Mouse (Mus musculus) intestine, postnatal 0 days (tissue): ENCODE measurements around the gene Pkig. TPM values are rescaled to one million over a fixed set of nuclear protein-coding genes. Genes with fewer than 3 reads are reported as not detected.

Source experiments
- ATAC-seq: fragments of 200-750 bp; cut with Nextera tagmentation; 2 replicates; pipeline ENCODE4 v1.8.0; 2017; ENCODE audit warnings: mild to moderate bottlenecking, moderate TSS enrichment, moderate library complexity
- H3K27ac ChIP-seq: fragments of 300-500 bp; sonication (generic); 2 replicates; pipeline ENCODE4 v1.5.1; 2014; ENCODE audit warnings: mild to moderate bottlenecking, low read depth, low read length, moderate library complexity
- H3K27me3 ChIP-seq: fragments of 300-500 bp; sonication (generic); replicated peaks from 2 replicates; pipeline ENCODE4 v1.6.1; 2014; ENCODE audit warnings: low read length, mixed read lengths; ENCODE audit not compliant: control insufficient read depth, insufficient read depth
- H3K36me3 ChIP-seq: fragments of 300-500 bp; sonication (generic); 2 replicates; pipeline ENCODE4 v1.6.1; 2014; ENCODE audit warnings: mild to moderate bottlenecking, moderate library complexity; ENCODE audit not compliant: control insufficient read depth, insufficient read depth
- H3K4me1 ChIP-seq: fragments of 300-500 bp; sonication (generic); replicated peaks from 2 replicates; pipeline ENCODE4 v1.6.1; 2014; ENCODE audit warnings: antibody characterized with exemption, low read length, mixed read lengths; ENCODE audit not compliant: control insufficient read depth, insufficient read depth
- H3K4me2 ChIP-seq: fragments of 300-500 bp; sonication (generic); replicated peaks from 2 replicates; pipeline ENCODE4 v1.6.1; 2014; ENCODE audit warnings: low read depth, mild to moderate bottlenecking, moderate library complexity
- H3K4me3 ChIP-seq: fragments of 300-500 bp; sonication (generic); 2 replicates; pipeline ENCODE4 v1.5.1; 2014; ENCODE audit warnings: low read depth, low read length
- H3K9ac ChIP-seq: fragments of 300-500 bp; sonication (generic); 2 replicates; pipeline ENCODE4 v1.6.1; 2014; ENCODE audit warnings: mild to moderate bottlenecking, low read depth, low read length
- H3K9me3 ChIP-seq: fragments of 300-500 bp; sonication (generic); 2 replicates; pipeline ENCODE4 v1.6.1; 2016; ENCODE audit warnings: mixed run types; ENCODE audit not compliant: control insufficient read depth
- CTCF ChIP-seq: sonication (generic); IDR thresholded peaks from 2 replicates; pipeline ENCODE4 v1.5.1; 2016; ENCODE audit warnings: low read depth, mild to moderate bottlenecking, control low read depth, antibody characterized with exemption, moderate library complexity
- WGBS: fragments of 180-500 bp; shearing (Covaris S2); extraction: QIAGEN DNeasy Blood & Tissue Kit; methylation state at CpG from one replicate; pipeline ENCODE4 v1.1.7; 2014; 5-methylcytosine and 5-hydroxymethylcytosine counted together
- polyA plus RNA-seq: library from polyadenylated mRNA; unstranded; fragments of >200 nt; fragmentation: Nextera tagmentation; extraction: Ambion mirVana; gene quantifications from 2 replicates; pipeline ENCODE4 v1.2.1, GENCODE M21; 2015

Pkig gene
- polyA plus RNA-seq, 1 experiment from 2014 or later: 116 TPM

GRCm38 (mm10) chr2:163660103-163660701, 2.0 kb downstream of the Pkig start:
- Histone ChIP-seq H3K27ac (no peak overlapping the region), H3K9ac (no peak overlapping the region)
- WGBS: 81% methylated on average over 5 of the region's 5 CpGs

GRCm38 (mm10) chr2:163661371-163661850, 3.2 kb downstream of the Pkig start:
- Histone ChIP-seq H3K27ac (no peak overlapping the region), H3K9me3 (no peaks in the 10 kb centered on the region), H3K4me1 (peaks cover 8% of the 10 kb centered on the region; the same call in 1 of the 2 replicates), H3K27me3 (no peaks in the 10 kb centered on the region), H3K36me3 (peaks cover 3% of the 10 kb centered on the region; the same call in 1 of the 2 replicates), H3K9ac (no peak overlapping the region), H3K4me2 (no peak overlapping the region), H3K4me3 (no peak overlapping the region)
- WGBS: 63% methylated on average over 6 of the region's 6 CpGs
- TF ChIP-seq CTCF: no peak
- ATAC-seq: no peak

More at GRCm38 (mm10) chr2:163660103-163660701, 2.0 kb downstream of the Pkig start:
- no peaks in the 10 kb centered on the region for H3K9me3 ChIP-seq
- no peak for ATAC-seq
- peaks cover 8% of the 10 kb centered on the region; the same call in 1 of the 2 replicates for H3K4me1 ChIP-seq
- H3K4me2 ChIP-seq: no peak overlapping the region
- no peaks in the 10 kb centered on the region for H3K27me3 ChIP-seq
- no peak for TF ChIP-seq CTCF
- H3K4me3 ChIP-seq: no peak overlapping the region
- peaks cover 3% of the 10 kb centered on the region; the same call in 1 of the 2 replicates for H3K36me3 ChIP-seq

GRCm38 (mm10) chr2:163662076-163662475, 3.9 kb downstream of the Pkig start:
- Histone ChIP-seq H3K9ac (no peak overlapping the region), H3K27me3 (no peaks in the 10 kb centered on the region), H3K9me3 (no peaks in the 10 kb centered on the region), H3K36me3 (peaks cover 3% of the 10 kb centered on the region; the same call in 1 of the 2 replicates), H3K4me2 (no peak overlapping the region), H3K4me1 (peaks cover 8% of the 10 kb centered on the region; the same call in 1 of the 2 replicates), H3K4me3 (no peak overlapping the region), H3K27ac (no peak overlapping the region)
- WGBS: 93% methylated on average over 5 of the region's 5 CpGs
- ATAC-seq: no peak
- TF ChIP-seq CTCF: no peak

- WGBS: 69% methylated on average over 2 of the region's 2 CpGs
- Histone ChIP-seq H3K9me3 (no peaks in the 10 kb centered on the region), H3K27me3 (no peaks in the 10 kb centered on the region), H3K9ac (no peak overlapping the region), H3K4me3 (no peak overlapping the region), H3K4me1 (peaks cover 8% of the 10 kb centered on the region; the same call in 1 of the 2 replicates), H3K27ac (no peak overlapping the region), H3K36me3 (peaks cover 3% of the 10 kb centered on the region; the same call in 1 of the 2 replicates), H3K4me2 (no peak overlapping the region)
- no peak for TF ChIP-seq CTCF
- ATAC-seq: no peak
Measured at GRCm38 (mm10) chr2:163662698-163663221, 4.6 kb downstream of the Pkig start.

GRCm38 (mm10) chr2:163663930-163664329, 5.7 kb downstream of the Pkig start:
- no peaks in the 10 kb centered on the region for H3K9me3 ChIP-seq
- no peak for TF ChIP-seq CTCF
- no peaks in the 10 kb centered on the region for H3K27me3 ChIP-seq
- no peak overlapping the region for H3K9ac ChIP-seq
- H3K4me2 ChIP-seq: no peak overlapping the region
- no peak overlapping the region for H3K4me3 ChIP-seq
- 69% methylated on average over 3 of the region's 3 CpGs for WGBS
- no peak overlapping the region for H3K27ac ChIP-seq
- peaks cover 8% of the 10 kb centered on the region; the same call in 1 of the 2 replicates for H3K4me1 ChIP-seq
- H3K36me3 ChIP-seq: peaks cover 3% of the 10 kb centered on the region; the same call in 1 of the 2 replicates
- ATAC-seq: no peak

- H3K36me3 ChIP-seq: peaks cover 3% of the 10 kb centered on the region; the same call in 1 of the 2 replicates
- H3K4me3 ChIP-seq: no peak overlapping the region
- no peak for ATAC-seq
- H3K4me1 ChIP-seq: no peaks in the 10 kb centered on the region
- no peaks in the 10 kb centered on the region for H3K9me3 ChIP-seq
- 91% methylated on average over 1 of the region's 1 CpGs for WGBS
- no peak overlapping the region for H3K9ac ChIP-seq
- no peak overlapping the region for H3K4me2 ChIP-seq
- no peak overlapping the region for H3K27ac ChIP-seq
- H3K27me3 ChIP-seq: no peaks in the 10 kb centered on the region
- no peak for TF ChIP-seq CTCF
Measured at GRCm38 (mm10) chr2:163667045-163667444, 8.9 kb downstream of the Pkig start.
